Mouse (Mus musculus): ENCODE measurements around the gene Des.

GRCm38 (mm10) chr1:75407056-75407455 is 46.9 kb downstream of the Des start:
- TF ChIP-seq CTCF (IDR thresholded peaks at IDR 0.05; ENCODE audit: insufficient read depth, low read length) (no peak), POLR2A (IDR thresholded peaks at IDR 0.05; ENCODE audit: borderline replicate concordance, extremely low read depth, low read depth, low read length) (no peak)
